ENCODE assay signal across 8 mouse cellular contexts in the genomic region with DNA sequence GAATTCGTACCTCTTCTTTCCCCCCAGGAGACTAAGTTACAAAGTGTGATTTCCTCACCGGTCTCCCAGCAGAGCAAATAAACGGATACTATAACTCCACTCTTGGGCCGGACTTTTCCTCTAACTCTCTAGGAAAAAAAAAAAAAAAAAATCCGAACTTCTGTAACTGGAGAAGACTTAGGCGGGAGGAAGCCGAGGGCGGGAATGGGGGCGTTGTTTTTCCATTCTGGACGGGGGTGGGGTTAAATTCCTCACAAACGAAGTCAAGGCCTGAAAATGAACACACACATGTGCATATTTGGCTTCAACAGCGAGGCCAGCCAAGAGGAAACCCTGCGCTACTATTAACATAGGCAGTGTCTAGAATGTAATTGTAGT. TPM values are rescaled to one million over a fixed set of nuclear protein-coding genes. Genes with fewer than 3 reads are reported as not detected.
DNase-seq lines count a peak whose midpoint lies in the region; ATAC-seq and TF ChIP-seq lines count a peak whose summit lies in the region.

No protein-coding gene starts in this region.

- H3K4me3 ChIP-seq in E14TG2a.4 (replicated peaks; ENCODE audit: low read length) = peak overlapping the region; percentile 94
- H3K4me3 ChIP-seq in embryonic facial prominence, embryonic 13.5 days = peak overlapping the region; percentile 84
- H3K4me3 ChIP-seq in heart, embryonic 12.5 days = peak overlapping the region; percentile 91
- peak overlapping the region; percentile 93 for H3K4me3 ChIP-seq in kidney, postnatal 0 days (replicated peaks; ENCODE audit: low read depth, low read length)
- peak overlapping the region; percentile 90 for H3K4me3 ChIP-seq in stomach, embryonic 14.5 days (ENCODE audit: low read depth, low read length)

- under 1% methylated on average over 13 of the region's 13 CpGs for WGBS in embryonic facial prominence, embryonic 13.5 days
- under 1% methylated on average over 13 of the region's 13 CpGs for WGBS in heart, embryonic 12.5 days
- 1% methylated on average over 13 of the region's 13 CpGs for WGBS in kidney, postnatal 0 days
- WGBS in stomach, embryonic 14.5 days = under 1% methylated on average over 13 of the region's 13 CpGs

- peak overlapping the region; percentile 98 for H3K27ac ChIP-seq in embryonic facial prominence, embryonic 13.5 days
- H3K27ac ChIP-seq in heart, embryonic 12.5 days (ENCODE audit: poor library complexity, severe bottlenecking) = peak overlapping the region; percentile 93
- H3K27ac ChIP-seq in kidney, postnatal 0 days = peak overlapping the region; percentile 94
- H3K27ac ChIP-seq in stomach, embryonic 14.5 days (ENCODE audit: low read length) = peak overlapping the region; percentile 97

- peaks cover 6% of the 10 kb centered on the region; the same call in 1 of the 2 replicates for H3K9me3 ChIP-seq in E14TG2a.4 (ENCODE audit: low read length)
- H3K9me3 ChIP-seq in embryonic facial prominence, embryonic 13.5 days = no peaks in the 10 kb centered on the region
- H3K9me3 ChIP-seq in heart, embryonic 12.5 days (replicated peaks) = no peaks in the 10 kb centered on the region
- no peaks in the 10 kb centered on the region for H3K9me3 ChIP-seq in kidney, postnatal 0 days (replicated peaks; ENCODE audit: low read length)
- no peaks in the 10 kb centered on the region for H3K9me3 ChIP-seq in stomach, embryonic 14.5 days (ENCODE audit: control insufficient read depth, low read depth, low read length)

- H3K4me1 ChIP-seq in E14TG2a.4 (replicated peaks; ENCODE audit: low read depth, low read length) = peaks cover 43% of the 10 kb centered on the region
- H3K4me1 ChIP-seq in embryonic facial prominence, embryonic 13.5 days = peaks cover 26% of the 10 kb centered on the region
- H3K4me1 ChIP-seq in heart, embryonic 12.5 days (replicated peaks) = peaks cover 24% of the 10 kb centered on the region
- H3K4me1 ChIP-seq in kidney, postnatal 0 days (replicated peaks; ENCODE audit: insufficient read depth, low read length) = peaks cover 5% of the 10 kb centered on the region
- peaks cover 6% of the 10 kb centered on the region; the same call in 1 of the 2 replicates for H3K4me1 ChIP-seq in stomach, embryonic 14.5 days (ENCODE audit: control insufficient read depth, insufficient read depth, low read length)

- peak overlapping the region; percentile 74 for H3K4me2 ChIP-seq in embryonic facial prominence, embryonic 13.5 days
- peak overlapping the region; percentile 85 for H3K4me2 ChIP-seq in heart, embryonic 12.5 days
- H3K4me2 ChIP-seq in kidney, postnatal 0 days (ENCODE audit: low read length) = peak overlapping the region; percentile 90
- H3K4me2 ChIP-seq in stomach, embryonic 14.5 days (replicated peaks; ENCODE audit: low read depth, low read length) = peak overlapping the region; percentile 68

- H3K9ac ChIP-seq in embryonic facial prominence, embryonic 13.5 days = peak overlapping the region; percentile 87
- peak overlapping the region; percentile 90 for H3K9ac ChIP-seq in heart, embryonic 12.5 days
- H3K9ac ChIP-seq in kidney, postnatal 0 days (ENCODE audit: low read depth, low read length) = peak overlapping the region; percentile 88
- peak overlapping the region; percentile 87 for H3K9ac ChIP-seq in stomach, embryonic 14.5 days (replicated peaks; ENCODE audit: low read depth, low read length)

- H3K27me3 ChIP-seq in E14TG2a.4 (ENCODE audit: insufficient read depth, low read length) = no peaks in the 10 kb centered on the region
- H3K27me3 ChIP-seq in embryonic facial prominence, embryonic 13.5 days = no peaks in the 10 kb centered on the region
- H3K27me3 ChIP-seq in heart, embryonic 12.5 days (replicated peaks) = no peaks in the 10 kb centered on the region
- H3K27me3 ChIP-seq in kidney, postnatal 0 days (ENCODE audit: insufficient read depth, low read length) = no peaks in the 10 kb centered on the region
- no peaks in the 10 kb centered on the region for H3K27me3 ChIP-seq in stomach, embryonic 14.5 days (ENCODE audit: control insufficient read depth, insufficient read depth, low read length)

- DNase-seq in adrenal gland, adult 18-20 months (ENCODE audit: low spot score in 2 of 2) = peak; percentile 41 to 52
- peak; percentile 95 for DNase-seq in kidney, postnatal 0 days (ENCODE audit: low spot score)
- peak; percentile 90 for DNase-seq in lung, postnatal 36 days
- no peak for DNase-seq in spleen, adult 12 weeks (ENCODE audit: low spot score)

- no peak for TF ChIP-seq CTCF in E14TG2a.4 (conservative IDR thresholded peaks at IDR 0.05; ENCODE audit: low read length)
- no peak; the same call in 1 of the 2 replicates for TF ChIP-seq CTCF in kidney, postnatal 0 days (IDR thresholded peaks at IDR 0.05; ENCODE audit: low read depth)

- H3K36me3 ChIP-seq in E14TG2a.4 (ENCODE audit: insufficient read depth, low read length) = peaks cover 1% of the 10 kb centered on the region
- H3K36me3 ChIP-seq in embryonic facial prominence, embryonic 13.5 days = peaks cover 2% of the 10 kb centered on the region
- H3K36me3 ChIP-seq in heart, embryonic 12.5 days = peaks cover 3% of the 10 kb centered on the region
- no peaks in the 10 kb centered on the region for H3K36me3 ChIP-seq in kidney, postnatal 0 days (ENCODE audit: insufficient read depth, low read length)
- no peaks in the 10 kb centered on the region for H3K36me3 ChIP-seq in stomach, embryonic 14.5 days (ENCODE audit: control insufficient read depth, insufficient read depth, low read length)

- ATAC-seq in embryonic facial prominence, embryonic 13.5 days (ENCODE audit: insufficient number of reproducible peaks, insufficient read depth, low FRiP score, low TSS enrichment, low read depth) = peak; percentile 81
- peak; percentile 76 for ATAC-seq in heart, embryonic 12.5 days (ENCODE audit: insufficient number of reproducible peaks, low FRiP score)
- ATAC-seq in kidney, postnatal 0 days (replicated peaks; ENCODE audit: low FRiP score, low read depth) = peak; percentile 71
- peak; percentile 78 for ATAC-seq in stomach, embryonic 14.5 days (ENCODE audit: insufficient number of reproducible peaks, insufficient read depth, low FRiP score, low read depth)

RNA-seq across cellular contexts. Expression of a gene that starts 19.1 kb away (rescaled TPM):
- 100 to 1,000 TPM in 1 of 2 experiments, 10 to 100 TPM in 1; 94.4 to 141 TPM for total RNA-seq in adrenal gland, adult 18-20 months (2021)
- 98.3 and 106 TPM in 2 replicates for polyA plus RNA-seq in embryonic facial prominence, embryonic 13.5 days (2015; fragmentation: Nextera tagmentation; extraction: Ambion mirVana)
- 36.0 and 37.1 TPM in 2 replicates for polyA plus RNA-seq in heart, embryonic 12.5 days (2016; fragmentation: Nextera tagmentation; extraction: Ambion mirVana)
- polyA plus RNA-seq in kidney, postnatal 0 days (2015; fragmentation: Nextera tagmentation; extraction: Ambion mirVana) = 109 and 110 TPM in 2 replicates
- 87.6 and 88.3 TPM in 2 replicates for polyA plus RNA-seq in stomach, embryonic 14.5 days (2014; fragmentation: Nextera tagmentation; extraction: Ambion mirVana)

RNA-seq across cellular contexts. Expression of a gene that starts 53.2 kb away (rescaled TPM):
- 10 to 100 TPM; 12.4 to 17.1 TPM for total RNA-seq in adrenal gland, adult 18-20 months (2021)
- 94.5 and 94.8 TPM in 2 replicates for polyA plus RNA-seq in embryonic facial prominence, embryonic 13.5 days (2015; fragmentation: Nextera tagmentation; extraction: Ambion mirVana)
- 44.1 and 46.7 TPM in 2 replicates for polyA plus RNA-seq in heart, embryonic 12.5 days (2016; fragmentation: Nextera tagmentation; extraction: Ambion mirVana)
- polyA plus RNA-seq in kidney, postnatal 0 days (2015; fragmentation: Nextera tagmentation; extraction: Ambion mirVana) = 51.1 and 51.6 TPM in 2 replicates
- 76.5 and 79.3 TPM in 2 replicates for polyA plus RNA-seq in stomach, embryonic 14.5 days (2014; fragmentation: Nextera tagmentation; extraction: Ambion mirVana)
